Mouse (Mus musculus) CH12.LX (cell line): ENCODE data around the gene Tex22. TPM values are rescaled to one million over a fixed set of nuclear protein-coding genes. Genes with fewer than 3 reads are reported as not detected.

Experiments
- DNase-seq: peaks from one replicate; pipeline ENCODE4 v3.0.0-alpha.2; 2013; ENCODE audit errors: extremely low read depth
- H3K27ac ChIP-seq: 2 replicates; pipeline ENCODE4 v1.5.1; 2012; ENCODE audit warnings: low read depth, mild to moderate bottlenecking, control low read depth, moderate library complexity; ENCODE audit not compliant: insufficient read depth
- H3K27me3 ChIP-seq: replicated peaks from 2 replicates; pipeline ENCODE3; 2012; ENCODE audit warnings: inconsistent platforms
- H3K36me3 ChIP-seq, 2 experiments: replicated peaks in 1 of 2; 2 replicates each; pipeline versions ENCODE3 to v1.6.1; 2012; ENCODE audit warnings: inconsistent platforms in 1 of 2, low read length in 1 of 2, mild to moderate bottlenecking in 1 of 2, mixed read lengths in 1 of 2, moderate library complexity in 1 of 2; ENCODE audit not compliant: control insufficient read depth in 1 of 2, insufficient read depth in 1 of 2
- H3K4me1 ChIP-seq, 2 experiments: 2 replicates each; pipeline ENCODE4 v1.6.1; 2012; ENCODE audit warnings: inconsistent platforms in 1 of 2, moderate library complexity in 1 of 2; ENCODE audit not compliant: insufficient read depth in 2 of 2, control insufficient read depth in 1 of 2
- H3K4me2 ChIP-seq: 2 replicates; pipeline ENCODE4 v1.6.1; 2012; ENCODE audit warnings: low read depth, mild to moderate bottlenecking, control low read depth; ENCODE audit not compliant: poor library complexity, insufficient read depth, severe bottlenecking
- H3K4me3 ChIP-seq, 3 experiments: fragments of 150-350 bp in 1 of 3; sonication (generic) in 1 of 3; replicated peaks in 1 of 3; 2 replicates each; pipeline versions ENCODE3 to v1.5.1; 2011 to 2012; ENCODE audit warnings: low read depth in 2 of 3, low read length in 2 of 3, mild to moderate bottlenecking in 2 of 3, moderate library complexity in 2 of 3, control low read depth in 1 of 3, improper control_type of control experiment in 1 of 3, inconsistent platforms in 1 of 3, mixed read lengths in 1 of 3; ENCODE audit not compliant: poor library complexity in 1 of 3
- H3K79me2 ChIP-seq: replicated peaks from 2 replicates; pipeline ENCODE4 v1.6.1; 2012; ENCODE audit warnings: mild to moderate bottlenecking, moderate library complexity; ENCODE audit not compliant: control insufficient read depth, poor library complexity, insufficient read depth, severe bottlenecking; ENCODE audit errors: extremely low read depth
- H3K9ac ChIP-seq: 2 replicates; pipeline ENCODE4 v1.6.1; 2012; ENCODE audit warnings: low read depth, mild to moderate bottlenecking, control low read depth, moderate library complexity; ENCODE audit not compliant: insufficient read depth
- H3K9me3 ChIP-seq: replicated peaks from 2 replicates; pipeline ENCODE3; 2012; ENCODE audit warnings: low read length, inconsistent platforms, mixed read lengths
- BHLHE40 ChIP-seq: IDR thresholded peaks from 2 replicates; pipeline ENCODE4 v1.6.1; 2011; ENCODE audit warnings: mild to moderate bottlenecking, low read depth, low read length, improper control_type of control experiment
- MAFK ChIP-seq: IDR thresholded peaks from 2 replicates; pipeline ENCODE4 v1.6.1; 2011; ENCODE audit warnings: low read length, improper control_type of control experiment; ENCODE audit not compliant: insufficient replicate concordance
- MEF2A ChIP-seq: IDR thresholded peaks from 2 replicates; pipeline ENCODE4 v1.6.1; 2014; ENCODE audit warnings: low read depth, mild to moderate bottlenecking, inconsistent platforms, low read length, improper control_type of control experiment, borderline replicate concordance
- PAX5 ChIP-seq: IDR thresholded peaks from 2 replicates; pipeline ENCODE4 v1.6.1; 2012; ENCODE audit warnings: low read length, inconsistent platforms, mixed read lengths
- ZC3H11A ChIP-seq: IDR thresholded peaks from 2 replicates; pipeline ENCODE4 v1.6.1; 2012; ENCODE audit warnings: low read depth, mild to moderate bottlenecking, inconsistent platforms, low read length, improper control_type of control experiment
- ZMIZ1 ChIP-seq: IDR thresholded peaks from 2 replicates; pipeline ENCODE4 v1.6.1; 2012; ENCODE audit warnings: low read depth, mild to moderate bottlenecking, inconsistent platforms, low read length, improper control_type of control experiment
- ZNF384 ChIP-seq: IDR thresholded peaks from 2 replicates; pipeline ENCODE4 v1.6.1; 2012; ENCODE audit warnings: low read depth, low read length, improper control_type of control experiment, inconsistent platforms
- dilution Hi-C: fragments of 300-500 bp; cut with MboI; formaldehyde crosslinking; loops from 2 replicates; pipeline ENCODE4 v1.14.3; 2020; ENCODE audit warnings: low sequenced_read_pairs; ENCODE audit not compliant: extremely low pct_unique_long_range_greater_than_20kb, extremely low pct_ligation_motif_present
- in situ Hi-C: fragments of 300-500 bp; cut with MboI; formaldehyde crosslinking; loops from 3 replicates; pipeline ENCODE4 v1.14.3; 2019; ENCODE audit warnings: low sequenced_read_pairs, low pct_ligation_motif_present, low pct_unique_long_range_greater_than_20kb, mixed read lengths
- polyA plus RNA-seq: library from polyadenylated mRNA; unstranded; fragments of >175 nt; gene quantifications from 2 replicates; pipeline ENCODE4 v1.2.1, GENCODE M21; 2012; ENCODE audit warnings: low read depth; ENCODE audit not compliant: insufficient read length
- total RNA-seq, 2 experiments: library from RNA; depleted of rRNA; stranded (reverse); fragments of 300-350 nt in 1 of 2; fragments of >200 nt in 1 of 2; gene quantifications; 2 replicates each; pipeline ENCODE4 v1.2.3; 2012 to 2014

Gene Tex22
- total and polyA plus RNA-seq, 3 experiments = 0.21 TPM; not detected in 2

DNA sequence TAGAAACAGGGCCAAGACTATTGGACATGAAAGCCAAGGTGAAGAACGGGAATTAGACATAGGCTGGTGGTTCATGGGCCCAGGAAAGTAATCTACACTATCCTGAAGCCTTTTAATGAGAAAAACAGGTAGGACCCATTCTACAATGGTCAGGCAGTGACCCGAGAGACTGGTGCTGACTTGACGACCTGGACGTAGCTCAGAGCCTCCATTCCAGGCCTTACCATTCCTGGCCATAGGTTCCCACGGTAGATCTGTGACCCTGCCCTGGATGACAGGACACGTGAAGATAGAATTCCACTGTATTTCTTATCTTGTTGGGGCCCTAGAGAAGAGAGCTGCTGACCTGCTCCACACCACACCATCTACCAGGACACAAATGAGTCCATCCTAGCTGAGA is 64.0 kb downstream of the Tex22 start:
- dilution Hi-C loops = no loop called here
- Histone ChIP-seq H3K27ac (no peak overlapping the region), H3K4me2 (no peak overlapping the region), H3K36me3 (peaks cover 49 to 74% of the 10 kb centered on the region in 2 experiments)
- in situ Hi-C loops = no loop called here
- TF ChIP-seq MAFK (no peak), BHLHE40 (no peak), PAX5 (no peak), ZMIZ1 (no peak), MEF2A (no peak), ZNF384 (no peak), ZC3H11A (no peak)
- TF ChIP-seq, all 38 proteins: peak for 0
- Histone ChIP-seq H3K4me3 (no peak overlapping the region), H3K9ac (no peak overlapping the region), H3K79me2 (no peaks in the 10 kb centered on the region), H3K4me1 (peaks cover 0 to 7% of the 10 kb centered on the region in 2 experiments; a peak in 1 of 4 replicates), H3K9me3 (peaks cover 23% of the 10 kb centered on the region), H3K27me3 (no peaks in the 10 kb centered on the region)
- no peak for DNase-seq

Other genes starting within 250 kb of the Tex22 start
- 78.0 and 90.6 TPM in 2 replicates for gene Cdca4, start 245.1 kb upstream of the Tex22 start, total RNA-seq (2012; rRNA removed)
- gene Cdca4, start 245.1 kb upstream of the Tex22 start, total RNA-seq (2014; rRNA removed) = 111 and 128 TPM in 2 replicates
- 68.3 and 78.0 TPM in 2 replicates for gene Cdca4, start 245.1 kb upstream of the Tex22 start, polyA plus RNA-seq
- 31.1 and 44.7 TPM in 2 replicates for gene Gpr132, start 206.3 kb upstream of the Tex22 start, total RNA-seq (2012; rRNA removed)
- 19.4 and 24.4 TPM in 2 replicates for gene Gpr132, start 206.3 kb upstream of the Tex22 start, total RNA-seq (2014; rRNA removed)
- 50.9 and 62.1 TPM in 2 replicates for gene Gpr132, start 206.3 kb upstream of the Tex22 start, polyA plus RNA-seq
- gene Jag2, start 144.7 kb upstream of the Tex22 start, total RNA-seq (2012; rRNA removed) = 3.8 and 7.6 TPM in 2 replicates
- 0.34 and 0.69 TPM in 2 replicates for gene Jag2, start 144.7 kb upstream of the Tex22 start, total RNA-seq (2014; rRNA removed)
- 0.59 and 0.80 TPM in 2 replicates for gene Jag2, start 144.7 kb upstream of the Tex22 start, polyA plus RNA-seq
- 15.9 and 23.9 TPM in 2 replicates for gene Nudt14, start 132.4 kb upstream of the Tex22 start, total RNA-seq (2012; rRNA removed)
- 17.7 and 19.7 TPM in 2 replicates for gene Nudt14, start 132.4 kb upstream of the Tex22 start, total RNA-seq (2014; rRNA removed)
- 20.0 and 20.7 TPM in 2 replicates for gene Nudt14, start 132.4 kb upstream of the Tex22 start, polyA plus RNA-seq
- 10.8 and 11.9 TPM in 2 replicates for gene Btbd6, start 98.0 kb upstream of the Tex22 start, total RNA-seq (2012; rRNA removed)
- 4.3 and 5.6 TPM in 2 replicates for gene Btbd6, start 98.0 kb upstream of the Tex22 start, total RNA-seq (2014; rRNA removed)
- 8.0 and 9.9 TPM in 2 replicates for gene Btbd6, start 98.0 kb upstream of the Tex22 start, polyA plus RNA-seq
- 30.8 and 31.2 TPM in 2 replicates for gene Brf1, start 73.8 kb upstream of the Tex22 start, total RNA-seq (2012; rRNA removed)
- 15.9 and 18.1 TPM in 2 replicates for gene Brf1, start 73.8 kb upstream of the Tex22 start, total RNA-seq (2014; rRNA removed)
- 29.6 and 30.6 TPM in 2 replicates for gene Brf1, start 73.8 kb upstream of the Tex22 start, polyA plus RNA-seq
- gene Pacs2, start 60.0 kb upstream of the Tex22 start, total RNA-seq (2012; rRNA removed) = 6.5 and 7.1 TPM in 2 replicates
- 2.4 and 3.1 TPM in 2 replicates for gene Pacs2, start 60.0 kb upstream of the Tex22 start, total RNA-seq (2014; rRNA removed)
- 7.0 and 8.2 TPM in 2 replicates for gene Pacs2, start 60.0 kb upstream of the Tex22 start, polyA plus RNA-seq
- 29.5 and 39.4 TPM in 2 replicates for gene Mta1, start 23.8 kb downstream of the Tex22 start, total RNA-seq (2012; rRNA removed)
- gene Mta1, start 23.8 kb downstream of the Tex22 start, total RNA-seq (2014; rRNA removed) = 11.5 and 12.7 TPM in 2 replicates
- 68.6 and 76.7 TPM in 2 replicates for gene Mta1, start 23.8 kb downstream of the Tex22 start, polyA plus RNA-seq
- gene Crip2, start 65.7 kb downstream of the Tex22 start, total RNA-seq (2012; rRNA removed) = 6.8 and 7.7 TPM in 2 replicates
- 0.16 TPM in 1 of 2 replicates, not detected in the other for gene Crip2, start 65.7 kb downstream of the Tex22 start, total RNA-seq (2014; rRNA removed)
- 0.89 and 1.9 TPM in 2 replicates for gene Crip2, start 65.7 kb downstream of the Tex22 start, polyA plus RNA-seq
- 61.5 and 77.2 TPM in 2 replicates for gene Crip1, start 71.8 kb downstream of the Tex22 start, total RNA-seq (2012; rRNA removed)
- 1.6 and 2.0 TPM in 2 replicates for gene Crip1, start 71.8 kb downstream of the Tex22 start, total RNA-seq (2014; rRNA removed)
- 1.6 and 2.8 TPM in 2 replicates for gene Crip1, start 71.8 kb downstream of the Tex22 start, polyA plus RNA-seq
- gene Tedc1, start 81.9 kb downstream of the Tex22 start, total RNA-seq (2012; rRNA removed) = 14.0 and 16.2 TPM in 2 replicates
- gene Tedc1, start 81.9 kb downstream of the Tex22 start, total RNA-seq (2014; rRNA removed) = 5.4 and 6.4 TPM in 2 replicates
- gene Tedc1, start 81.9 kb downstream of the Tex22 start, polyA plus RNA-seq = 9.0 and 9.8 TPM in 2 replicates
- gene Tmem121, start 111.4 kb downstream of the Tex22 start, total RNA-seq (2012; rRNA removed) = not detected in 2 replicates
- not detected in 2 replicates for gene Tmem121, start 111.4 kb downstream of the Tex22 start, total RNA-seq (2014; rRNA removed)
- gene Tmem121, start 111.4 kb downstream of the Tex22 start, polyA plus RNA-seq = not detected in 2 replicates